Mouse (Mus musculus) ovary, postnatal 14 days (tissue): ENCODE results near the gene Dctn3.
"Not testable (repeated sequence)": the region's sequence is repeated elsewhere in the genome, so short reads cannot be mapped to it uniquely, and the experiment has no call there.

Experiments
- DNase-seq: peaks from one replicate; pipeline ENCODE4 v3.0.0; 2022; ENCODE audit warnings: low spot score

Dctn3 gene

GRCm38 (mm10) chr4:41698421-41699016, 24.5 kb downstream of the Dctn3 start:
- not testable (repeated sequence) for DNase-seq

GRCm38 (mm10) chr4:41696930-41697841, 25.8 kb downstream of the Dctn3 start, which contains the start of gene Cntfr:
Cntfr (minus strand) TSS chr4:41697089.
- peak; percentile 82 for DNase-seq

- DNase-seq: not testable (repeated sequence)
These were observed 26.5 kb downstream of the Dctn3 start for GRCm38 (mm10) chr4:41696452-41696851.

- not testable (repeated sequence) for DNase-seq
These were observed 27.2 kb downstream of the Dctn3 start for GRCm38 (mm10) chr4:41695800-41696199.

- not testable (repeated sequence) for DNase-seq
These were observed 29.5 kb downstream of the Dctn3 start for GRCm38 (mm10) chr4:41693511-41693910.

- not testable (repeated sequence) for DNase-seq
These were observed 33.0 kb downstream of the Dctn3 start for GRCm38 (mm10) chr4:41690014-41690413.

- DNase-seq: not testable (repeated sequence)
These were observed 34.4 kb downstream of the Dctn3 start for GRCm38 (mm10) chr4:41688562-41688961.

GRCm38 (mm10) chr4:41685882-41686492, 37.0 kb downstream of the Dctn3 start:
- DNase-seq: not testable (repeated sequence)

- not testable (repeated sequence) for DNase-seq
These were observed 38.0 kb downstream of the Dctn3 start for GRCm38 (mm10) chr4:41684931-41685453.

- DNase-seq: not testable (repeated sequence)
These were observed 38.6 kb downstream of the Dctn3 start for GRCm38 (mm10) chr4:41684131-41684930.

GRCm38 (mm10) chr4:41683303-41683702, 39.7 kb downstream of the Dctn3 start:
- DNase-seq: not testable (repeated sequence)

- DNase-seq: no peak
These were observed 40.2 kb downstream of the Dctn3 start for GRCm38 (mm10) chr4:41682789-41683188.

- no peak for DNase-seq
These were observed 41.0 kb downstream of the Dctn3 start for GRCm38 (mm10) chr4:41681947-41682346.

- DNase-seq: no peak
These were observed 41.8 kb downstream of the Dctn3 start for GRCm38 (mm10) chr4:41681176-41681575.

GRCm38 (mm10) chr4:41679291-41679690, 43.7 kb downstream of the Dctn3 start:
- no peak for DNase-seq

- no peak for DNase-seq
These were observed 44.1 kb downstream of the Dctn3 start for GRCm38 (mm10) chr4:41678863-41679262.

GRCm38 (mm10) chr4:41677006-41677629, 45.9 kb downstream of the Dctn3 start:
- no peak for DNase-seq

- DNase-seq: no peak
These were observed 46.5 kb downstream of the Dctn3 start for GRCm38 (mm10) chr4:41676248-41677005.

GRCm38 (mm10) chr4:41673186-41673585, 49.8 kb downstream of the Dctn3 start:
- no peak for DNase-seq

GRCm38 (mm10) chr4:41672522-41672963, 50.4 kb downstream of the Dctn3 start:
- no peak for DNase-seq
